Mouse (Mus musculus): ENCODE results near the gene Usp30.

GRCm38 (mm10) chr5:114162106-114162815 is 97.0 kb downstream of the Usp30 start:
- TF ChIP-seq CTCF (IDR thresholded peaks at IDR 0.05; ENCODE audit: control insufficient read depth, insufficient read depth, insufficient read length) (no peak), MAX (IDR thresholded peaks at IDR 0.05) (no peak)

All from C2C12 (cell line).